Mouse (Mus musculus) kidney, adult 9 months (tissue): ENCODE measurements around the gene Deaf1.
"Not testable (repeated sequence)": the region's sequence is repeated elsewhere in the genome, so short reads cannot be mapped to it uniquely, and the experiment has no call there.

Experiments used
- DNase-seq: peaks from one replicate; pipeline ENCODE4 v3.0.0; 2022

The Deaf1 gene

DNA sequence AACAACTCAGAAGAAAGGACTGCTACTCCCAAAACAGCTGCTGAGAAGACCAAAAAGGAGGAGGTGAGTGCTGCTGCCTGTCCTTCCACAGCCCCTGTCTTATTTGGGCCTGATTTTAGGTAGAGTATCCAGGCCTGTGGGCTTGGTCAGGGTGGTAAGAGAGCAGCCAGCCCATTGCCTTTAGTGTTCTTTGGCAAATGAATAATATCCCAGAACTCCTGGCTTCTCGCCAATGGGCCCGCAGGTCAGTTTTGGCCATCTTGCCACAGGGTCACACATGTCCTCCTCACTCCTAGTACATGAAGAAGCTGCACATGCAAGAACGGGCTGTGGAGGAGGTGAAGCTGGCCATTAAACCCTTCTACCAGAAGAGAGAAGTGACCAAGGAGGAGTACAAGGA lies 66.0 kb downstream of the Deaf1 start:
- DNase-seq, result no peak

DNA sequence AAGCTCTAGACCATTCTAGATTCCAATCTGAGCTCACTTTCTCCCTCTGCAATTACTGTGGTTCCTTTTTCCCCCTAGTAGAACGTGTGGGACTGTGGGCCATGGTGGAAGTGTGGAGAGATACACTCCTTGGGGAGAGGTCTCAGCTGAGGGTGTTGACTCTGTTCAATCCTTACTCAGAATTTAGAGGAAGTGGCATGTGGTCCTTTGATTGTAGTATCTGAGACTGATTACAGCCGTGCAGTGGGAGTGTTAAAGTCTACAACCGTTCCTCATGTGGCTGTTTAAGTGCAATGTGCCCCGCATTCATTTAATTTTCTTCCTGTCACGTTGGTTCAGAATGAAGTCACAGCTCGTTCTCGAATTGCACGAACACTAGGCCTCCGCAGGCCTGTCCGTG lies 71.3 kb downstream of the Deaf1 start:
- no peak for DNase-seq

DNA sequence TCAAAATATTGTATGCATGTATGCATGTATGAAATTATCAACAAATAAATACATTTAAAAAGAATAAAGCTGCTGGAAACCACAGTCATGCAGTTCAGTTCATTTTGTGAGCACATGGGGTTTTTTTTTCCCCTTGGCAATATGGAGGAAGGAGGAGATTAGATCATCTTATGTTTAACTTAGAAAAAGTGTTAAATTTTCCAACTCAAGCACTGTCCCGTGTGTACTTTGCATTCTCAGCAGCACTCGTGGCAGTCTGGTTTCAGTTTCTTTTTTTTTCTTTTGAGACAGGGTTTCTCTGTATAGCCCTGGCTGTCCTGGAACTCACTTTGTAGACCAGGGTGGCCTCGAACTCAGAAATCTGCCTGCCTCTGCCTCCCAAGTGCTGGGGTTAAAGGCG lies 77.0 kb downstream of the Deaf1 start:
- not testable (repeated sequence) for DNase-seq
